Mouse (Mus musculus): ENCODE results near the gene Ranbp1. TPM values are rescaled to one million over a fixed set of nuclear protein-coding genes. Genes with fewer than 3 reads are reported as not detected.
"Not testable (repeated sequence)": the region's sequence is repeated elsewhere in the genome, so short reads cannot be mapped to it uniquely, and the experiment has no call there.

Gene Ranbp1
- total RNA-seq, 2 experiments from 2014 or later, result 87.3 to 92.9 TPM

GRCm38 (mm10) chr16:18197881-18198280 is 50.7 kb downstream of the Ranbp1 start:
- Histone ChIP-seq H3K4me3 (no peak overlapping the region), H3K27ac (peak overlapping the region; percentile 50; the same call in 1 of the 2 replicates)
- intact Hi-C loops (cut with DNase I), result no loop called here
- DNase-seq (ENCODE audit: extremely low spot score in 1 of 2, low spot score in 2 of 2), result peak in 1 of 2 experiments; percentile 21
- TF ChIP-seq CTCF (IDR thresholded peaks at IDR 0.05), result no peak

- intact Hi-C loops (cut with DNase I), result loop anchor here (1.0 kb wide), 3 partner anchors 22 to 64 kb away; no protein-coding TSS in a partner anchor
- not testable (repeated sequence) for DNase-seq (ENCODE audit: extremely low spot score in 1 of 2, low spot score in 2 of 2)
Measured at GRCm38 (mm10) chr16:18195561-18195960, 53.0 kb downstream of the Ranbp1 start.

GRCm38 (mm10) chr16:18195068-18195467 is 53.5 kb downstream of the Ranbp1 start:
- peak; percentile 74 to 78 for DNase-seq (ENCODE audit: extremely low spot score in 1 of 2, low spot score in 2 of 2)

More at GRCm38 (mm10) chr16:18195561-18195960, 53.0 kb downstream of the Ranbp1 start:
- not testable (repeated sequence) for H3K4me3 ChIP-seq
- peak overlapping the region; percentile 87; the same call in 1 of the 2 replicates for H3K27ac ChIP-seq

GRCm38 (mm10) chr16:18194208-18194985 is 54.1 kb downstream of the Ranbp1 start:
- DNase-seq (ENCODE audit: extremely low spot score in 1 of 2, low spot score in 2 of 2), result no peak
- intact Hi-C loops (cut with DNase I), result no loop called here
- no peak for TF ChIP-seq CTCF (IDR thresholded peaks at IDR 0.05)
- peak overlapping the region; percentile 87 for H3K27ac ChIP-seq
- no peak overlapping the region for H3K4me3 ChIP-seq

More at GRCm38 (mm10) chr16:18195068-18195467, 53.5 kb downstream of the Ranbp1 start:
- no peak for TF ChIP-seq CTCF (IDR thresholded peaks at IDR 0.05)
- H3K27ac ChIP-seq, result peak overlapping the region; percentile 87
- no peak overlapping the region for H3K4me3 ChIP-seq
- intact Hi-C loops (cut with DNase I), result loop anchor here (1.0 kb wide), 3 partner anchors 22 to 64 kb away; no protein-coding TSS in a partner anchor

- H3K27ac ChIP-seq, result no peak overlapping the region
- intact Hi-C loops (cut with DNase I), result no loop called here
- H3K4me3 ChIP-seq, result no peak overlapping the region
- no peak for TF ChIP-seq CTCF (IDR thresholded peaks at IDR 0.05)
- no peak for DNase-seq (ENCODE audit: extremely low spot score in 1 of 2, low spot score in 2 of 2)
Measured at GRCm38 (mm10) chr16:18191006-18191405, 57.5 kb downstream of the Ranbp1 start.

Small RNA genes lying within 50 kb of the gene (microRNA-seq; reads per million reads assigned to microRNA genes)
- gene Gm24572, result 0.24 to 0.97 reads per million in 2 experiments
- 191 to 399 reads per million in 2 experiments for gene Mir1306

Other genes with a start within 250 kb of the Ranbp1 start
- 10 to 100 TPM; 96.1 to 96.8 TPM for gene Dgcr6, start 195.9 kb downstream of the Ranbp1 start, total RNA-seq (2021)
- 10 to 100 TPM; 38.9 to 40.8 TPM for gene Prodh, start 158.5 kb downstream of the Ranbp1 start, total RNA-seq (2021)
- gene Rtn4r, start 121.1 kb downstream of the Ranbp1 start, total RNA-seq (2021), result 100 to 1,000 TPM; 138 to 147 TPM
- gene Ccdc188, start 30.9 kb downstream of the Ranbp1 start, total RNA-seq (2021), result not detected
- gene Zdhhc8, start 13.6 kb downstream of the Ranbp1 start, total RNA-seq (2021), result 100 to 1,000 TPM; 132 to 134 TPM
- 10 to 100 TPM; 43.6 to 47.7 TPM for gene Trmt2a, start 53 bp downstream of the Ranbp1 start, total RNA-seq (2021)
- not detected for gene Gm49776, start 9.6 kb upstream of the Ranbp1 start, total RNA-seq (2021)
- 10 to 100 TPM; 41.1 to 41.8 TPM for gene Dgcr8, start 40.5 kb upstream of the Ranbp1 start, total RNA-seq (2021)
- gene Tango2, start 99.4 kb upstream of the Ranbp1 start, total RNA-seq (2021), result 100 to 1,000 TPM; 154 to 158 TPM
- 10 to 100 TPM; 39.1 to 50.4 TPM for gene Arvcf, start 99.5 kb upstream of the Ranbp1 start, total RNA-seq (2021)
- 10 to 100 TPM; 18.2 to 22.5 TPM for gene Txnrd2, start 177.7 kb upstream of the Ranbp1 start, total RNA-seq (2021)
- 10 to 100 TPM; 87.2 to 87.6 TPM for gene Comt, start 178.1 kb upstream of the Ranbp1 start, total RNA-seq (2021)
- 1 to 10 TPM; 6.0 to 6.5 TPM for gene Gnb1l, start 250.0 kb upstream of the Ranbp1 start, total RNA-seq (2021)